Mouse (Mus musculus): Measurements from ENCODE around the gene H2al1f.
"Not testable (repeated sequence)": the region's sequence is repeated elsewhere in the genome, so short reads cannot be mapped to it uniquely, and the experiment has no call there.

Gene H2al1f

DNA sequence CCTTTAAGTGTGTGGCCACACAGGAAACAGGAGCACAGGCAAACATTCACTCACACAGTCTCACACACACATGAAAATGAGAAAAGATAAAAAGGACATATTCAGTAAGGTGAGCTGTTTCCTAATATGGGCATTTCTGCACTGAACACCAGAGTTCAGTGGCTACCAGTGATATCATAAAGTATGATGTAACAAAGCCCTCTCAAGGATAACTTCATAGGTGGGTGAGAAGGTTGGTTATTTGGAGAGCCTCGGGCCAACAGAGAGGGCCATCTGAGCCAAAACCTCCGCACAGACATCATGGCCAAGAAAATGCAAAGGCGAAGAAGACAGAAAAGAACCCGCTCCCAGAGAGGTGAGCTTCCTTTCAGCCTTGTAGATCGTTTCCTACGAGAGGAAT, at the start of gene H2al1f:
Gene H2al1f (plus strand): TSS at position 301 of the 400 bp plus-strand sequence.
- DNase-seq (ENCODE audit: low read depth, low spot score), result not testable (repeated sequence)

DNA sequence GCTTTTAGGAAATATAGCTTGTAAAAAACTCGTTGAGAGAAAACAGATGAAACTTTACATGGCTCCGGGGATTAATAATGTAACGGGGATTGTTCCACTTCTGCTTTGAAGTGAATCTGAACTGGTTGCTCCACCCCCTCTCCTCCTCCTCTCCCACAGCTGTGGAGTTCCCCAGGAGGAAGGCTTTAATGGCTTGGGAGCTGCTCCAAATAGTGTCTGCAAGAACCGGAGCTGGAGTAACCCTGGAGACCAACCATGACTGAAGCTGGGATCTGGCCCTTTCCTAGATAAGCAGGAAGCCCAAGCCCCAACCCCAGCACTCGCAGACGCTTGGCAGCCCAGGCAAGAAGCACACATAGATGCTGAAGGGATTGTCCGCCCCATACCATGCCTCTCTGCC, 47.2 kb upstream of the H2al1f start:
- no peak for DNase-seq (ENCODE audit: low read depth, low spot score)

DNA sequence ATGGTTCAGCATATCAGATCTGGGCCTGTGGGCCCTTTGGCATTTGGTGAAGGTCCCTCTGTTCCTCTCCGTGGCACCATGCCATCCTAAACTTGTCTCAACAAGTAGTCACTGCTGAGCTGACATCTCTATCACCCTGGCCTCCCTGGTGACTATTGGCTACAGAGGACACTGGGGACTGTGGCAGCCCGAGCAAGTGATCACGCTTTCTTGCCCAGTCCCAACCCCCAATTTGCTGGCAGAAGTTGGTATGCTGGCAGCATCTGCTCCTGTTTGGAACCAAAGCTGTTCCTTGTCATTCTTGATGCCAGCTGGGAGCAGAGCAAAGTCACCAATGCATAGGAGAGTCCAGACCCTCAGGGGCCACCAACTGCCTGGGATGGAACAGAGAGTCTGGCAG, 45.9 kb upstream of the H2al1f start:
- no peak for DNase-seq (ENCODE audit: low read depth, low spot score)

- DNase-seq (ENCODE audit: low read depth, low spot score), result no peak
These were observed 41.8 kb upstream of the H2al1f start for GRCm38 (mm10) chrX:11273190-11273589.

DNA sequence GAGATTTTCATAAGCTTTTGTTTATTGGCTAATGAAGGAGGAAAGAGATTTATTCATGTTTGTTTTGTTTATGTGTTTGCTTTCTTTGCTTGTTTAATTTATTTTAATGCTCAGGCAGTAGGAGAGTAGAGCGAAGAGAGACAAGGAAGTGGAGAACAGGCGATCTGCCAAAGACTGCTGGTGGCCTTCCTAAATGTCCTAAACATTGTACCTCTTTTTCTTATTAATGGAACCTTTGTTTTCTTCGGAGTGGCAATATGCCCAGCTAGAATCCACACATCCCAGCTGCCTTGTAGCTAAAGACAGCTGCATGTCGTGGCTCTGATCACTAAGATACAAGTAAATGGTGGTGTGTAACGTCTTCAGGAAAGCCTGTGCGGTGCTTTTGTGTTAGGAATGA, 37.9 kb upstream of the H2al1f start:
- no peak for DNase-seq (ENCODE audit: low read depth, low spot score)

DNA sequence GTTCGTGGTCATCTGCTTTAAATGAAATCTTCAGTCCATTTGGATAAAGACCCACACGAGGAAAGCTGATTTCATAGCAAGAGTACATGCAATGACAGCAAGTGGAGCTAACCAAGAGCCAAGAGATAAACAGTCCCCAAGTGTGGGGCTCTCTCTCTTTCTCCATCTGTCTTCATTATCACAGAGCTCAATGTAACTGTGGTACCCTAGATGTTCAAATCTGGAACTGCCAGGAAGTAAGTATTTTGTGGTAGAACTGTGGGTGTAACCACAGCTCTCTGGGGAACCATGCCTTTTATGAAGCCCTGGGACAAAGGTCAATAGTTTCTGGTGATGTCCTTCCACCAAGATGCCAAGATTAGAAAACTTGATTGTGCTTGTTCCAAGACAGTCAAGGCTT, 34.2 kb upstream of the H2al1f start:
- no peak for DNase-seq (ENCODE audit: low read depth, low spot score)

- no peak for DNase-seq (ENCODE audit: low read depth, low spot score)
These were observed 26.6 kb upstream of the H2al1f start for GRCm38 (mm10) chrX:11288306-11288882.

DNA sequence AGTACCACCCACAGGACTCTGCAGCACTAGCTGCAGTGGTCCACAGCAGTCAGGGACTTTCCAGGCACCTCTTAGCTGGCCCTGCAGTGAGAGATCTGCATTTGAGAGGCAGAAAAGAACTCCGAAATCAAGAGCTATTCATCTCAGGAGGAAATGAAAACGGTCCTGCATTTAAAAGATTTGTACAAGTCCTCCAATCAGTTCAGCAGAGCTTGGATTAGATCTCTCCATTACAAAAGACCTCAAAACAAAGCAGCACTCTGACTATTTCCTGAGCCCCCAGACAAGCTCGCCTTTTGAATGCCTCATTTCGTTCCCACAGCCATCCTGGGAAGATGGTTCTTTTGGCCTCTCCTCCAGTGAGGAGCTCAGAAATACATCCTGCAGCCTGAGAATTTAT, 25.7 kb upstream of the H2al1f start:
- DNase-seq (ENCODE audit: low read depth, low spot score), result no peak

GRCm38 (mm10) chrX:11298957-11299356, 16.0 kb upstream of the H2al1f start, which contains the start of gene H2al1a:
TSS of gene H2al1a (plus strand) at chrX:11299257.
- DNase-seq (ENCODE audit: low read depth, low spot score), result not testable (repeated sequence)

- DNase-seq (ENCODE audit: low read depth, low spot score), result not testable (repeated sequence)
These were observed 12.8 kb upstream of the H2al1f start, which contains the start of gene H2al1b for GRCm38 (mm10) chrX:11302132-11302531. TSS of gene H2al1b (plus strand) at chrX:11302432.

DNA sequence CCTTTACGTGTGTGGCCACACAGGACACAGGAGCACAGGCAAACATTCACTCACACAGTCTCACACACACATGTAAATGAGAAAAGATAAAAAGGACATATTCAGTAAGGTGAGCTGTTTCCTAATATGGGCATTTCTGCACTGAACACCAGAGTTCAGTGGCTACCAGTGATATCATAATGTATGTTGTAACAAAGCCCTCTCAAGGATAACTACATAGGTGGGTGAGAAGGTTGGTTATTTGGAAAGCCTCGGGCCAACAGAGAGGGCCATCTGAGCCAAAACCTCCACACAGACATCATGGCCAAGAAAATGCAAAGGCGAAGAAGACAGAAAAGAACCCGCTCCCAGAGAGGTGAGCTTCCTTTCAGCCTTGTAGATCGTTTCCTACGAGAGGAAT, 9.6 kb upstream of the H2al1f start, which contains the start of gene H2al1c:
Gene H2al1c (plus strand): TSS at position 301 of the 400 bp plus-strand sequence.
- not testable (repeated sequence) for DNase-seq (ENCODE audit: low read depth, low spot score)

DNA sequence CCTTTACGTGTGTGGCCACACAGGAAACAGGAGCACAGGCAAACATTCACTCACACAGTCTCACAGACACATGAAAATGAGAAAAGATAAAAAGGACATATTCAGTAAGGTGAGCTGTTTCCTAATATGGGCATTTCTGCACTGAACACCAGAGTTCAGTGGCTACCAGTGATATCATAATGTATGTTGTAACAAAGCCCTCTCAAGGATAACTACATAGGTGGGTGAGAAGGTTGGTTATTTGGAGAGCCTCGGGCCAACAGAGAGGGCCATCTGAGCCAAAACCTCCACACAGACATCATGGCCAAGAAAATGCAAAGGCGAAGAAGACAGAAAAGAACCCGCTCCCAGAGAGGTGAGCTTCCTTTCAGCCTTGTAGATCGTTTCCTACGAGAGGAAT, 6.4 kb upstream of the H2al1f start, which contains the start of gene H2al1d:
Gene H2al1d (plus strand): TSS at position 301 of the 400 bp plus-strand sequence.
- not testable (repeated sequence) for DNase-seq (ENCODE audit: low read depth, low spot score)

DNA sequence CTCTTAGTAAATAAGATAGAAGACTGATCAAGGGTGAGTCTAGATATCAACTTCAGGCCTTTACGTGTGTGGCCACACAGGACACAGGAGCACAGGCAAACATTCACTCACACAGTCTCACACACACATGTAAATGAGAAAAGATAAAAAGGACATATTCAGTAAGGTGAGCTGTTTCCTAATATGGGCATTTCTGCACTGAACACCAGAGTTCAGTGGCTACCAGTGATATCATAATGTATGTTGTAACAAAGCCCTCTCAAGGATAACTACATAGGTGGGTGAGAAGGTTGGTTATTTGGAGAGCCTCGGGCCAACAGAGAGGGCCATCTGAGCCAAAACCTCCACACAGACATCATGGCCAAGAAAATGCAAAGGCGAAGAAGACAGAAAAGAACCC, 3.3 kb upstream of the H2al1f start, which contains the start of gene H2al1e:
Gene H2al1e (plus strand): TSS at position 301 of the 400 bp plus-strand sequence.
- DNase-seq (ENCODE audit: low read depth, low spot score), result not testable (repeated sequence)

GRCm38 (mm10) chrX:11317956-11318355, 3.0 kb downstream of the H2al1f start, which contains the start of gene H2al1g:
TSS of gene H2al1g (plus strand) at chrX:11318256.
- DNase-seq (ENCODE audit: low read depth, low spot score), result not testable (repeated sequence)

GRCm38 (mm10) chrX:11321192-11321591, 6.2 kb downstream of the H2al1f start, which contains the start of gene H2al1h:
TSS of gene H2al1h (plus strand) at chrX:11321492.
- DNase-seq (ENCODE audit: low read depth, low spot score), result not testable (repeated sequence)

DNA sequence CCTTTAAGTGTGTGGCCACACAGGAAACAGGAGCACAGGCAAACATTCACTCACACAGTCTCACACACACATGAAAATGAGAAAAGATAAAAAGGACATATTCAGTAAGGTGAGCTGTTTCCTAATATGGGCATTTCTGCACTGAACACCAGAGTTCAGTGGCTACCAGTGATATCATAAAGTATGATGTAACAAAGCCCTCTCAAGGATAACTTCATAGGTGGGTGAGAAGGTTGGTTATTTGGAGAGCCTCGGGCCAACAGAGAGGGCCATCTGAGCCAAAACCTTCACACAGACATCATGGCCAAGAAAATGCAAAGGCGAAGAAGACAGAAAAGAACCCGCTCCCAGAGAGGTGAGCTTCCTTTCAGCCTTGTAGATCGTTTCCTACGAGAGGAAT, 9.4 kb downstream of the H2al1f start, which contains the start of gene H2al1i:
Gene H2al1i (plus strand): TSS at position 301 of the 400 bp plus-strand sequence.
- DNase-seq (ENCODE audit: low read depth, low spot score), result not testable (repeated sequence)

GRCm38 (mm10) chrX:11327522-11327921, 12.6 kb downstream of the H2al1f start, which contains the start of gene H2al1j:
TSS of gene H2al1j (plus strand) at chrX:11327822.
- not testable (repeated sequence) for DNase-seq (ENCODE audit: low read depth, low spot score)

GRCm38 (mm10) chrX:11345762-11346161, 30.8 kb downstream of the H2al1f start:
- no peak for DNase-seq (ENCODE audit: low read depth, low spot score)

GRCm38 (mm10) chrX:11346756-11347155, 31.8 kb downstream of the H2al1f start:
- DNase-seq (ENCODE audit: low read depth, low spot score), result no peak

DNA sequence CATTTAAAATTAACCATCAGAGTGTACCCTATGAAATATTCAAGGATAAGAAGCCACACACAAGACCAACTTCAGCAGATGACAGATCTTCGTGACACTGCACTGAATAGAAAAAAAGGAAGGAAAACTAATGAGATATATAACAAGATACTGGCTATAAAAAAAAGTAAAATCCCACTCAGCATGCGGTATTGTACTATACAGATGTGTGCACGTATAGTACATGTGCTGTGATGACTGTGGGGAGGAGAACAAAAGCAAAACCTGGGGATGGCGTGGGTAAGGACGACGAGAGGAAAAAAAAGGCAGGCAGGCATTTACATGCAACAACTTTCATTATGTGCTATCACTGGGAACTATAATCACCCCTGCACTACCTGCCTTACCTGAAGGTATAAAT, 45.9 kb downstream of the H2al1f start:
- DNase-seq (ENCODE audit: low read depth, low spot score), result no peak

DNA sequence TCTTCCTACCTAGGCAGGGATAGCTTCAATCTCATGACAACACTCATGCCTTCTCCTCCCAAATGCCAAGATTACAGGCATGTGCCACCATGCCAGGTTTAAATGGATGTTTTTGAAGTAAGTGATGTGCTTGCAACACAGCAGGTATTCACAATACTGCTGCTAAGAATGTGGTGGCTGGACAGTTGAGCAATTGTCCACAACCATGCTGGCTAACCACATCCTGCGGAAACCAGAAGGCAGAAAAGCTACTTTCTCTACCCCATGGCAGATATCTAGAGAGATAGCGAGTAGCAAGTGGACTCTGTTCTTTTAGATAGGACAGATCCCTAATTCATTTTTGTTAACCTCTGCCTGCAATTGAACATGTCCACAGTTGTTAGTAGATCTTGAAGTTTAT, 46.3 kb downstream of the H2al1f start:
- no peak for DNase-seq (ENCODE audit: low read depth, low spot score)

- DNase-seq (ENCODE audit: low read depth, low spot score), result no peak
These were observed 48.9 kb downstream of the H2al1f start for GRCm38 (mm10) chrX:11363890-11364289.

Measured in c-Kit-negative CD71-positive TER-119-positive erythroid progenitor cells, embryonic 14.5 days (primary cell).